Mouse (Mus musculus) heart, postnatal 0 days (tissue): ENCODE data around the gene Cdkal1.

Experiments used
- CTCF ChIP-seq: IDR thresholded peaks from 2 replicates; pipeline ENCODE4 v1.5.1; 2016; ENCODE audit warnings: antibody characterized with exemption, control low read depth, low read depth
- EP300 ChIP-seq: IDR thresholded peaks from 2 replicates; pipeline ENCODE4 v1.6.1; 2016; ENCODE audit warnings: antibody characterized with exemption, low read depth

- TF ChIP-seq CTCF, result no peak
- TF ChIP-seq EP300, result no peak
These were observed 441.0 kb downstream of the Cdkal1 start for GRCm38 (mm10) chr13:29414470-29414869.
